Mouse (Mus musculus) E14TG2a.4 (cell line): ENCODE data around the gene Memo1.
"Not testable (repeated sequence)": the region's sequence is repeated elsewhere in the genome, so short reads cannot be mapped to it uniquely, and the experiment has no call there.

Experiments used
- CTCF ChIP-seq: conservative IDR thresholded peaks from 2 replicates; pipeline ENCODE4 v1.5.1; 2014; ENCODE audit warnings: low read length
- NANOG ChIP-seq: IDR thresholded peaks from 2 replicates; pipeline ENCODE4 v1.6.1; 2014; ENCODE audit warnings: borderline replicate concordance, low read length, mixed read lengths
- POU5F1 ChIP-seq: IDR thresholded peaks from 2 replicates; pipeline ENCODE4 v1.6.1; 2014; ENCODE audit warnings: low read length, borderline replicate concordance

- peak; percentile 84 for TF ChIP-seq CTCF
- TF ChIP-seq POU5F1, NANOG: not testable (repeated sequence)
Measured at GRCm38 (mm10) chr17:74328146-74328545, 32.8 kb upstream of the Memo1 start.
